Mouse (Mus musculus) kidney, postnatal 0 days (tissue): ENCODE data around the gene Gpc6. TPM values are rescaled to one million over a fixed set of nuclear protein-coding genes. Genes with fewer than 3 reads are reported as not detected.

ENCODE experiments used
- ATAC-seq: fragments of 200-750 bp; cut with Nextera tagmentation; replicated peaks from 2 replicates; pipeline ENCODE4 v1.8.0; 2017; ENCODE audit warnings: low read depth, moderate number of reproducible peaks, moderate TSS enrichment, moderate library complexity; ENCODE audit not compliant: low FRiP score
- DNase-seq: peaks from one replicate; pipeline ENCODE4 v3.0.0-alpha.2; 2016; ENCODE audit warnings: low spot score
- H3K27ac ChIP-seq: fragments of 300-500 bp; sonication (generic); 2 replicates; pipeline ENCODE4 v1.5.1; 2014; ENCODE audit warnings: mild to moderate bottlenecking
- H3K27me3 ChIP-seq: fragments of 300-500 bp; sonication (generic); 2 replicates; pipeline ENCODE4 v1.6.1; 2014; ENCODE audit warnings: low read length, mixed read lengths; ENCODE audit not compliant: insufficient read depth
- H3K36me3 ChIP-seq: fragments of 300-500 bp; sonication (generic); 2 replicates; pipeline ENCODE4 v1.6.1; 2014; ENCODE audit warnings: low read length, mixed read lengths; ENCODE audit not compliant: insufficient read depth
- H3K4me1 ChIP-seq: fragments of 300-500 bp; sonication (generic); replicated peaks from 2 replicates; pipeline ENCODE4 v1.6.1; 2014; ENCODE audit warnings: antibody characterized with exemption, low read length, mixed read lengths; ENCODE audit not compliant: insufficient read depth
- H3K4me2 ChIP-seq: fragments of 300-500 bp; sonication (generic); 2 replicates; pipeline ENCODE4 v1.6.1; 2014; ENCODE audit warnings: mild to moderate bottlenecking, low read length, moderate library complexity, mixed read lengths
- H3K4me3 ChIP-seq: fragments of 300-500 bp; sonication (generic); replicated peaks from 2 replicates; pipeline ENCODE4 v1.5.1; 2014; ENCODE audit warnings: low read depth, low read length
- H3K9ac ChIP-seq: fragments of 300-500 bp; sonication (generic); 2 replicates; pipeline ENCODE4 v1.6.1; 2014; ENCODE audit warnings: low read depth, low read length
- H3K9me3 ChIP-seq: fragments of 300-500 bp; sonication (generic); replicated peaks from 2 replicates; pipeline ENCODE4 v1.6.1; 2016; ENCODE audit warnings: low read length, inconsistent platforms, mixed read lengths
- CTCF ChIP-seq: IDR thresholded peaks from 2 replicates; pipeline ENCODE4 v1.5.1; 2016; ENCODE audit warnings: antibody characterized with exemption, low read depth, mild to moderate bottlenecking, moderate library complexity
- WGBS: fragments of 180-500 bp; shearing (Covaris S2); extraction: QIAGEN DNeasy Blood & Tissue Kit; methylation state at CpG from one replicate; pipeline ENCODE4 v1.1.7; 2014; 5-methylcytosine and 5-hydroxymethylcytosine counted together
- polyA plus RNA-seq: library from polyadenylated mRNA; unstranded; fragments of >200 nt; fragmentation: Nextera tagmentation; extraction: Ambion mirVana; gene quantifications from 2 replicates; pipeline ENCODE4 v1.2.1, GENCODE M21; 2015

Gpc6 gene
- polyA plus RNA-seq, 1 experiment from 2014 or later, result 46.4 TPM

DNA sequence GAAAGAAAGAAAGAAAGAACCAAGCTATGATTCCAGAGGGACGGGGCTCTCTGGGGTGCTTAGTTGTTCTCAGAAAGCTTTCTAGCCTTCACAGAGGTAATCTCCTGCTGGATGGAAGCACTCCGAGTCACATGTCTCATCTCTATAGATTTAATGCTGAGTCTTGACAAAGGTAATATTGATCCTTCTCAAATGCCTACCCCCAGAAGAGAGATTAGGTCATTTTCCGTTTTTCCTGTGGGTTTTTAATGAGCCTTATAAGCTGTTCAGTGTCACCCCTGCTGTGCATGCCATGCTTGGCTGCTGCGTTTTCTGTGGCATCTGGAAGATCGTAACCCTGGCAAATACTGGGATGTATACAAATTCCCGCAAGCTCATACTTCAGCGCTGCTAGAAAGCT, 527.0 kb downstream of the Gpc6 start:
- ATAC-seq, result no peak
- Histone ChIP-seq H3K36me3 (no peaks in the 10 kb centered on the region), H3K9ac (no peak overlapping the region), H3K27me3 (no peaks in the 10 kb centered on the region), H3K9me3 (no peaks in the 10 kb centered on the region), H3K4me1 (no peaks in the 10 kb centered on the region), H3K4me3 (no peak overlapping the region), H3K4me2 (no peak overlapping the region), H3K27ac (no peak overlapping the region)
- no peak for TF ChIP-seq CTCF
- WGBS, result 80% methylated on average over 7 of the region's 7 CpGs
- DNase-seq, result no peak

DNA sequence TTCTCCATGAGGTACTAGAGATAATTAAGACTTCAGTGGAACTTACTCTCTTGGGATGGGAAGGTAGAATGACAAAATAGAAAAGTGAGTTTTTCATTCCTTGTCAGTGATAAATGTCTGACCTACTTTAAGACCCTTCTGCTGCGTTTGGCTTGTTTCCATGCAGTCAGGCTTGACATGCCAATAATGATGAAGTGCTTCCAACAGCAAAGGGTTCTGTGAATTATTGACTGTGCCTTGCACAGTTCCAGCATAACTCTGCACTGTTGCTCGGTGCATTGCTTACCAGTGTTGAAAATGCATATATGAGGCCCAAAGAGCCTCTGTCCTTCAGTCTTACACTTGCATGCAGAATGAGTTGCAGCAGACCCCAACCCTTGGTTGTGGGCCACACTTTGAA, 548.3 kb downstream of the Gpc6 start:
- 28% methylated on average over 2 of the region's 2 CpGs for WGBS
- no peak for DNase-seq
- peak; percentile 61; the same call in 1 of the 2 replicates for ATAC-seq
- Histone ChIP-seq H3K9me3 (no peaks in the 10 kb centered on the region), H3K27ac (no peak overlapping the region), H3K4me3 (no peak overlapping the region), H3K27me3 (no peaks in the 10 kb centered on the region), H3K9ac (no peak overlapping the region), H3K4me2 (no peak overlapping the region), H3K36me3 (no peaks in the 10 kb centered on the region), H3K4me1 (no peaks in the 10 kb centered on the region)
- no peak for TF ChIP-seq CTCF

DNA sequence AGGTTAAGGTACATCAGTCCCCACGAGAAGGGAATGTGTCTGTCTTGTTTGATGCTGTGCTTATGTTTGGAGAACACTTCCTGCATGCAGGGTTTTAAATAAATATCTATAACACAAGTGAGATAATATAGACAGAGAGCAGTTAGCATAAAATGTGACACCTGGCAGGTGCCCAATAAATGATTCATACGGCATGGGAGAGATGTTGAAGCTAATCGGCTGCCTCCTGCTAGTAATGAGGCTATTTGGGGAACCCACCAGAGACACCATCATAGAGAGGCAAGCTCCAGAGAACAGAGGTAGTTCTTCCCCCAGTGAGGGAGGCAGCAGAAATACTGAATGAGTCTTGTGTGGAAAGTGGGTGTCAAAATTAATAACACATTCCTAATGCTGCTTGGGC, 553.8 kb downstream of the Gpc6 start:
- Histone ChIP-seq H3K4me3 (no peak overlapping the region), H3K27me3 (no peaks in the 10 kb centered on the region), H3K36me3 (no peaks in the 10 kb centered on the region), H3K27ac (no peak overlapping the region), H3K4me2 (no peak overlapping the region), H3K4me1 (no peaks in the 10 kb centered on the region), H3K9ac (no peak overlapping the region), H3K9me3 (no peaks in the 10 kb centered on the region)
- ATAC-seq, result no peak
- 59% methylated on average over 3 of the region's 3 CpGs for WGBS
- TF ChIP-seq CTCF, result no peak
- no peak for DNase-seq

DNA sequence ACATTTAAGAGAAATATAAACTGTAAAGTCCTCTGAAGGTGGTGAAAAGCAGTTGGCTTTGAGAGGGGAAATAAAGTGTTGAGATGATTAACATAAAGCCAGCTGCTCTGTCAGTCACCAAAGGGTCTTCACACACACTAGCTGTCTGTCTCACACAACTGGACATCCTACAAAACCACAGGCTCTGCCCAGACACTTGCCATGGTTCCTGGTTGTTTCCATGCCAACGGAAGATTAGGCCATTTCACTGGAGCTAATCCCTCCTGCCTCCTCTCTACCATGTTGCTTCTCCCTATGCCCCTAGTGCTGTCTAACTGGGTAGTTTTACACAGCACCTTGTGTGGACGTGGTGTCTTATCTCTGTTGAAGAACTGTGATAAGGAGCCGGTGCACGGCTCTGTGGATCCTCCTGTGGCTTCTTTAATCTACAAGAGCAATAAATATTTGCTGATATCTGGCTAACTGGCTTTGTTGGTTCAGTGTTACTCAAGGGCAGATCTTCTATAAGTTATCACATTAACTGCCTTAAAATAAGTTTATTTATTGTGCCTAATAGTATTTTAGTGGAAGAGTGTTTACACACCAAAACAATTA, 562.1 kb downstream of the Gpc6 start:
- H3K4me2 ChIP-seq, result no peak overlapping the region
- no peak for TF ChIP-seq CTCF
- H3K27me3 ChIP-seq, result no peaks in the 10 kb centered on the region
- no peak for ATAC-seq
- H3K9ac ChIP-seq, result no peak overlapping the region
- no peak for DNase-seq
- H3K9me3 ChIP-seq, result no peaks in the 10 kb centered on the region
- no peak overlapping the region for H3K27ac ChIP-seq
- 76% methylated on average over 4 of the region's 4 CpGs for WGBS
- no peaks in the 10 kb centered on the region for H3K4me1 ChIP-seq
- no peak overlapping the region for H3K4me3 ChIP-seq
- no peaks in the 10 kb centered on the region for H3K36me3 ChIP-seq

DNA sequence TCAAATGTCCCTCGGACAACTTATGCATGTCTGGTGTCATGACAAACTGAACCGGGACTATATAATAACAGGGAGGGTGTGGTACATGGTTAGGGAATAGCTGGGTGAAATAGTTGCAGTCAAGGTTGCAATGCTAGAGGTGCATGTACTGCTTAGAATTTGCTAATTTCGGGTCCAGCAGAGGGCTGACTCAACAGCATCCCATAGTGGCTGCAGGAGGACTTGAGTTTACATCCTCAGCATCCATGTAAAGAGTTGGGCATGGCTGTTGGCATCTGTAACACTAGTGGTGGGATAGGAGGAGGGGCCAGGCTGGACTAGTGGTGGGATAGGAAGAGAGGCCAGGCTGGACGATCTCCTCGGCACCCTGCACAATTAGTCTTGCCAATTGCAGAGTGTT, 565.4 kb downstream of the Gpc6 start:
- no peak for ATAC-seq
- Histone ChIP-seq H3K36me3 (no peaks in the 10 kb centered on the region), H3K4me1 (no peaks in the 10 kb centered on the region), H3K9ac (no peak overlapping the region), H3K9me3 (no peaks in the 10 kb centered on the region), H3K4me3 (no peak overlapping the region), H3K27me3 (no peaks in the 10 kb centered on the region), H3K4me2 (no peak overlapping the region), H3K27ac (no peak overlapping the region)
- no peak for DNase-seq
- WGBS, result 70% methylated on average over 5 of the region's 5 CpGs
- peak; percentile 46 for TF ChIP-seq CTCF

DNA sequence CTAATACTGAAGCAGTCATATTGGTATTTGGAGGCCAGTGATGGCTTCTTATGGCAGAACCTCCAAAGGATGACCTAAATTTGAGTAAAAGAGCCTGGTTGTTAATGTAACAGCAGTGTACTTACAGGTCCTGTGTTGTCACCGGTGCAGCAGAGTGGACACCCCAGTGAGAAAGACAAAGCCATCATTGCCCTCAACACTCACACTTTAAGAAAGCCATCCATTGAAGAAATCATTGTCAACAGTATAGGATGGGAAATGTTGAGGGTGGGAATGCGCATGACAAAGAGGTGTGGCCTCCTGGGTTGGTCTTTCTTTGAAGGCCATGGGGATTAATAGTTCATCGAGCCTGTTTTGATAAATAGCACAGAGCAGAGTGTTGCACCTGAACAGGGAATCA, 570.0 kb downstream of the Gpc6 start:
- no peaks in the 10 kb centered on the region for H3K27me3 ChIP-seq
- TF ChIP-seq CTCF, result no peak
- H3K4me3 ChIP-seq, result no peak overlapping the region
- H3K9ac ChIP-seq, result no peak overlapping the region
- H3K4me2 ChIP-seq, result no peak overlapping the region
- H3K4me1 ChIP-seq, result no peaks in the 10 kb centered on the region
- no peak for ATAC-seq
- no peak for DNase-seq
- no peak overlapping the region for H3K27ac ChIP-seq
- no peaks in the 10 kb centered on the region for H3K36me3 ChIP-seq
- no peaks in the 10 kb centered on the region for H3K9me3 ChIP-seq
- 67% methylated on average over 3 of the region's 3 CpGs for WGBS

DNA sequence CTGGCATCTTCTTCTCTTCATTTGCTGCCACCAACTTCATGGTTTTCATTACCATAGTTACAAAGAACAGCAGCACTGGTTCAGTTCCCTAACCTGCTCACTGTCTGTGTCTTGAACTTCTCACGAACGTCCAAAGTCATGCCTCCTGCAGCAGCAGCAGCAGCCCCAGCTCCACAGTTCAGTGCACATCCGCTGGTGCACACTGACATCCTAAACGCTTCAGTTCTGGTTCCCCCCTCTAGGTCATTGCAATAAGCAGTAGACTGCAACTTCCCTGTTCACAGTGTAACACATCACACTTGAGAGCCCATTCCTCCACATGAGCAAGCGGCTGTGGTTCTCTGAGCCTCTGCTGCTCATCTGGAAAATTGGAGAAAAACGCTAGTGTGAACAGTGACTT, 573.7 kb downstream of the Gpc6 start:
- ATAC-seq (peak; percentile 63), DNase-seq (no peak)
- Histone ChIP-seq H3K27me3 (no peaks in the 10 kb centered on the region), H3K4me1 (no peaks in the 10 kb centered on the region), H3K9me3 (no peaks in the 10 kb centered on the region), H3K9ac (no peak overlapping the region), H3K27ac (no peak overlapping the region), H3K4me3 (no peak overlapping the region), H3K4me2 (no peak overlapping the region), H3K36me3 (no peaks in the 10 kb centered on the region)
- WGBS, result 50% methylated on average over 6 of the region's 6 CpGs
- TF ChIP-seq CTCF, result no peak
